Mouse (Mus musculus): ENCODE data around the gene Dntt.

DNA sequence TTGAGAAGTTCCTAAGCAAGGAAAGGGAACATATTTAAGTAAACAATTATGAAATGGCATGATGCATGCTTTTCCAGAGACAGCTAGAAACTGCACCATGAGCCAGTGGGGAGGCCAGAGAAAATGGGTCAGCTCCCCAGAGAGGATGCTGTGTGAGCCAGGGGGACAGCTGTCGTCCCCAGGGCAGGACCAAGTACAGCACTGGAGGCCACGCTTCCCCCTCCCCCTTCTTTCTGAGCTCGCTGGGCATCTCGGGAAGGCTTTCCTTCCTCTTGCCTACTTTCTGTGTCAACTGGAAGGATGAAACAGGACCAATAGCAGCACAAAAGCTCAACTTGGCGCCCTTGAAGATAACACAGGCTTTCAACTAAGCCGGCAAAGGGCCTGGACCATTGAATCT is 21.7 kb upstream of the Dntt start:
- no peak for TF ChIP-seq POLR2A (IDR thresholded peaks at IDR 0.05; ENCODE audit: insufficient read depth, low read depth, low read length)
- no peak for TF ChIP-seq CTCF (IDR thresholded peaks at IDR 0.05; ENCODE audit: insufficient read depth, low read depth, low read length)

All from olfactory bulb, adult 2 months (tissue).